ENCODE assay signal across 8 mouse cellular contexts in the genomic region with DNA sequence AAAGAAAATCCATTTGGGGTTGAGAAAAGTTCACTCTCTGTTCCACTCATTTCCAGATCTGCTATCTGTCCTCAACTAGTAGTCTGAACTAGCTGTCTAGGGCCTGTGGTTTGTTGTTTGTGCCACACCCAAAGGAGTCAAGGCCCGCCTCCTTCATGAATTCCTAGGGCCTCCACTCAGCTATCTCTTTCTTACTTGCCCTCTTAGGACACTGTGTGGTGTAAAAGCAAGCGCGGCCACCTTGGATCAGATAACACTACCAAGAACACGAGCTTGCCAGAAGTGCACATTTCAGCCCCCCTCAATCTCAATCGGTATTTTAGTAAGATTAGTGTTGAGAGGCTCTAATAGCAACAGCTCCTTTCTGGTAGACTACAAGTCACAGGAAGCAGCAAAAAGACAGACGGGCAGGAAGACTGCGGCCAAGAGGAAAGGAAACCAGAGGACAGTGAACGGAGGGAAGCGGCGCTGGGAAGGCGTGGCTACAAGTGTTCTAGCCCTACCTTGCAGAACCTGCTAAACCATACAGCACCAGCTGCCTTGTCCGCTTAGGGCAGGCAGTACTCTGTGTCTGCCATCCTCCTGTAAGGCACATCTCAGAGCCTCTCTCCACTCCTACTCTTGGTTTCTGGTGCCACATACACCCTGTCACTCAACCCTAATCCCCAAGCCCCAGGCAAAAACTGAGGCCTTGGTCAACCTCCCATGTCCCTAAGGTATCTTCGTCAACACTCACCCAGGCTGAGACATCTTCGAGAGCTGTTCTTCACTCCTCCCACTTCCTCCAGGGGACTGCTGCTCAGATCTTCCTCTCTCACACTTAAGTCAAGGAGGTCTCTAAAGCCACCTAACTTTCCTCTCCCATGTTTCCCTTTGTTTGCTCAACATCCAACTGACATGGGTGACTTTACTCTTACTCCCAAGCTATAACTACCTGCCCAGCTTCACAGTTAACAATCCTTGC. TPM values are rescaled to one million over a fixed set of nuclear protein-coding genes. Genes with fewer than 3 reads are reported as not detected.
DNase-seq lines count a peak whose midpoint lies in the region; ATAC-seq and TF ChIP-seq lines count a peak whose summit lies in the region.

No protein-coding gene starts in this region.

- no peaks in the 10 kb centered on the region for H3K9me3 ChIP-seq in heart, embryonic 11.5 days (replicated peaks; ENCODE audit: control insufficient read depth, low read length)
- no peaks in the 10 kb centered on the region for H3K9me3 ChIP-seq in kidney, postnatal 0 days (replicated peaks; ENCODE audit: low read length)

- no peak for DNase-seq in heart, postnatal 36 days
- peak; percentile 74 for DNase-seq in c-Kit-negative CD71-positive TER-119-positive erythroid progenitor cells, embryonic 14.5 days (ENCODE audit: low read depth, low spot score)
- DNase-seq in kidney, postnatal 0 days (ENCODE audit: low spot score), result no peak
- no peak for DNase-seq in frontal cortex, adult 2 months (ENCODE audit: extremely low spot score in 1 of 2, low spot score in 1 of 2)
- DNase-seq in MN1 (ENCODE audit: low spot score), result no peak
- DNase-seq in left cerebral cortex, postnatal 14 days (ENCODE audit: low spot score in 2 of 2), result no peak

- 42% methylated on average over 14 of the region's 14 CpGs for WGBS in heart, embryonic 11.5 days (ENCODE audit: insufficient replicate concordance)
- 50% methylated on average over 14 of the region's 14 CpGs for WGBS in kidney, postnatal 0 days

- peak overlapping the region; percentile 44; the same call in 1 of the 2 replicates for H3K9ac ChIP-seq in heart, embryonic 11.5 days (ENCODE audit: low read depth, low read length)
- no peak overlapping the region for H3K9ac ChIP-seq in kidney, postnatal 0 days (ENCODE audit: low read depth, low read length)

- H3K36me3 ChIP-seq in heart, embryonic 11.5 days (ENCODE audit: control insufficient read depth, insufficient read depth, low read length), result no peaks in the 10 kb centered on the region
- no peaks in the 10 kb centered on the region for H3K36me3 ChIP-seq in kidney, postnatal 0 days (ENCODE audit: insufficient read depth, low read length)

- no peaks in the 10 kb centered on the region for H3K27me3 ChIP-seq in heart, embryonic 11.5 days (ENCODE audit: control insufficient read depth, insufficient read depth, low read length)
- H3K27me3 ChIP-seq in kidney, postnatal 0 days (ENCODE audit: insufficient read depth, low read length), result no peaks in the 10 kb centered on the region

- H3K4me1 ChIP-seq in heart, embryonic 11.5 days (ENCODE audit: control insufficient read depth, insufficient read depth, low read length), result peaks cover 23% of the 10 kb centered on the region
- H3K4me1 ChIP-seq in kidney, postnatal 0 days (replicated peaks; ENCODE audit: insufficient read depth, low read length), result peaks cover 25% of the 10 kb centered on the region

- peak overlapping the region; percentile 37 for H3K4me2 ChIP-seq in heart, embryonic 11.5 days
- no peak overlapping the region for H3K4me2 ChIP-seq in kidney, postnatal 0 days (ENCODE audit: low read length)

- no peak overlapping the region for H3K4me3 ChIP-seq in heart, embryonic 11.5 days (ENCODE audit: low read depth, low read length)
- H3K4me3 ChIP-seq in kidney, postnatal 0 days (replicated peaks; ENCODE audit: low read depth, low read length), result no peak overlapping the region

- no peak for TF ChIP-seq CTCF in kidney, postnatal 0 days (IDR thresholded peaks at IDR 0.05; ENCODE audit: low read depth)

- intact Hi-C loops in heart, postnatal 36 days (cut with DNase I), result no loop called here
- intact Hi-C loops in left cerebral cortex, postnatal 14 days (cut with DNase I), result no loop called here

- 0 out of 2 replicates have a peak overlapping the region, but pooled peaks have one; percentile 41 for H3K27ac ChIP-seq in heart, embryonic 11.5 days (ENCODE audit: low read depth, low read length)
- peak overlapping the region; percentile 70 for H3K27ac ChIP-seq in kidney, postnatal 0 days

- ATAC-seq in heart, embryonic 11.5 days (replicated peaks; ENCODE audit: insufficient number of reproducible peaks, low FRiP score, low TSS enrichment), result peak; percentile 74; the same call in 1 of the 2 replicates
- ATAC-seq in kidney, postnatal 0 days (replicated peaks; ENCODE audit: low FRiP score, low read depth), result no peak
- ATAC-seq in megakaryocyte, adult 5-6 weeks (ENCODE audit: poor library complexity, severe bottlenecking), result peak; percentile 86

RNA-seq across cellular contexts. Expression of a gene that starts 18.9 kb away (rescaled TPM):
- polyA plus RNA-seq in heart, embryonic 11.5 days (2014; fragmentation: Nextera tagmentation; extraction: Ambion mirVana), result 43.5 and 54.0 TPM in 2 replicates
- 10 to 100 TPM; 14.0 to 15.7 TPM for total RNA-seq in heart, postnatal 36 days (2021)
- polyA plus RNA-seq in kidney, postnatal 0 days (2015; fragmentation: Nextera tagmentation; extraction: Ambion mirVana), result 93.4 and 102 TPM in 2 replicates
- total RNA-seq in megakaryocyte, adult 5-6 weeks (2015), result 60.6 and 66.0 TPM in 2 replicates
- 72.4 and 76.5 TPM in 2 replicates for total RNA-seq in megakaryocyte, adult 5-6 weeks (2017)
- polyA plus RNA-seq in frontal cortex, adult 2 months (2012; rRNA removed), result 46.4 and 47.7 TPM in 2 replicates
- total RNA-seq in left cerebral cortex, postnatal 14 days (2021), result 10 to 100 TPM; 57.8 to 70.3 TPM

RNA-seq across cellular contexts. Expression of a gene that starts 54.6 kb away (rescaled TPM):
- 0.56 and 0.89 TPM in 2 replicates for polyA plus RNA-seq in heart, embryonic 11.5 days (2014; fragmentation: Nextera tagmentation; extraction: Ambion mirVana)
- total RNA-seq in heart, postnatal 36 days (2021), result under 1 TPM; 0.36 to 0.98 TPM
- 0.72 and 1.0 TPM in 2 replicates for polyA plus RNA-seq in kidney, postnatal 0 days (2015; fragmentation: Nextera tagmentation; extraction: Ambion mirVana)
- total RNA-seq in megakaryocyte, adult 5-6 weeks (2015), result 0.30 and 0.31 TPM in 2 replicates
- total RNA-seq in megakaryocyte, adult 5-6 weeks (2017), result 0.18 and 0.28 TPM in 2 replicates
- polyA plus RNA-seq in frontal cortex, adult 2 months (2012; rRNA removed), result 1.1 and 1.3 TPM in 2 replicates
- total RNA-seq in left cerebral cortex, postnatal 14 days (2021), result 1 to 10 TPM; 2.4 to 3.7 TPM
